Mouse (Mus musculus): ENCODE data around the gene Ccm2l. TPM values are rescaled to one million over a fixed set of nuclear protein-coding genes. Genes with fewer than 3 reads are reported as not detected.

The Ccm2l gene
- polyA plus RNA-seq, 1 experiment, result not detected

GRCm38 (mm10) chr2:153108313-153109264, 42.8 kb downstream of the Ccm2l start, which contains the start of gene Hck:
Hck (plus strand) TSS chr2:153108468.
- no peak for TF ChIP-seq GATA1 (IDR thresholded peaks at IDR 0.05; ENCODE audit: low read length)

DNA sequence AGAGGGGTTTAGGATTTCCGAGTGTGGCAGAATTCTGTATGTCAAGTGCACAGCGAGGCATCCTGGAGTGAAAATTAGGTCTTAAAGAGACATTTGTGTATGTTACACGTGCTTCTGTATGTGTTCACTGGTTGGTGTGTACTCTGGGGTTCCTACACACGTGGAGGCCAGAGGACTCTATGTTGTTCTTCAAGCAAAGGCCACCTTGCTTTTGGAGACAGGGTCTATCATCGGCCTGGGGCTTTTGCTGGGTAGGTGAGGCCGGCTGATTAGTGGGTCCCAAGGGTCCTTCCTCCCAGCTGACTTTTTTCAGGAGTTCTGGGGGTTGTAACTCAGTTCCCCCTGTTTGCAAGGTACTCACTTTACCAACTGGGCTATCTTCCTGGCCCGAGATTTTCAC, 43.8 kb downstream of the Ccm2l start:
- no peak for TF ChIP-seq GATA1 (IDR thresholded peaks at IDR 0.05; ENCODE audit: low read length)

DNA sequence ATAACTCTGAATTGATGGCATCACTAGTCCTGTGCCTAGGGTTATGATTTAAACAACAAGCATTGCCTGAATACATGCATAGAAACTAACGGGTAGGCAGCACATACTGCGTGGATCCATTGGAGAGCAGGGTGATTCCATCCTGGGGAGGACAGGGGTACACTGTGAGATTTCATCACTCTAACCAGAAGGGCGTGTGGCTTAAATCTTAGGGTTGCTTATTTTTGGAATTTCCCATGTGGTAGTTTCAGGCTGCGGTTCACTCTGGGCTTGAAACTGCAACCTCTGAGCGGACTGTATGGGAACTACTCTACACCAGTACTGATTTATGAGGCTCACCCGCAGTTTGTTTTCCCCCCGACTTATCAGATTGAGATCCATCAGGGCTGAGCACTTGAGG, 45.5 kb downstream of the Ccm2l start:
- TF ChIP-seq GATA1 (IDR thresholded peaks at IDR 0.05; ENCODE audit: low read length), result no peak

GRCm38 (mm10) chr2:153115679-153116081, 49.9 kb downstream of the Ccm2l start:
- no peak for TF ChIP-seq GATA1 (IDR thresholded peaks at IDR 0.05; ENCODE audit: low read length)

GRCm38 (mm10) chr2:153117051-153117486, 51.3 kb downstream of the Ccm2l start:
- no peak for TF ChIP-seq GATA1 (IDR thresholded peaks at IDR 0.05; ENCODE audit: low read length)

DNA sequence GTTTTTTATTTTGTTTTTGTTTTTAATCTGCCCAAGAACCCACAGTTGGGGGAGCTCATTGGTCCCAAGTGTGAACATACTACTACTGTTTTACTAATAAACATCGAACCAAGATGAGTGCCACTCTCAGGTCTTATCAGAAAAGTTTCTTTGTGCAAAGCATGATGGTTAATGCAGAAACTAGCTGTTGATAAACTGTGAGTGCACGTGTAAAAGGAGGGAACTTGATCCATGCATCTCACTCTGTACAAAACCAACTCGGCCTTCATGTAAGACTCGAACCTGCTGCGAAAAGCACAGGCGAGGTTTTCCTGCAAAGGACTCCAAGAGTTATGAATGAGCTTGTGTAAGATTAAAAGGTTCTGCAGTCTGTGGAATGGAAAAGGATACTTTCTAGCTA, 53.7 kb downstream of the Ccm2l start:
- TF ChIP-seq GATA1 (IDR thresholded peaks at IDR 0.05; ENCODE audit: low read length), result no peak

- TF ChIP-seq GATA1 (IDR thresholded peaks at IDR 0.05; ENCODE audit: low read length), result no peak
Measured at GRCm38 (mm10) chr2:153120126-153120525, 54.4 kb downstream of the Ccm2l start.

DNA sequence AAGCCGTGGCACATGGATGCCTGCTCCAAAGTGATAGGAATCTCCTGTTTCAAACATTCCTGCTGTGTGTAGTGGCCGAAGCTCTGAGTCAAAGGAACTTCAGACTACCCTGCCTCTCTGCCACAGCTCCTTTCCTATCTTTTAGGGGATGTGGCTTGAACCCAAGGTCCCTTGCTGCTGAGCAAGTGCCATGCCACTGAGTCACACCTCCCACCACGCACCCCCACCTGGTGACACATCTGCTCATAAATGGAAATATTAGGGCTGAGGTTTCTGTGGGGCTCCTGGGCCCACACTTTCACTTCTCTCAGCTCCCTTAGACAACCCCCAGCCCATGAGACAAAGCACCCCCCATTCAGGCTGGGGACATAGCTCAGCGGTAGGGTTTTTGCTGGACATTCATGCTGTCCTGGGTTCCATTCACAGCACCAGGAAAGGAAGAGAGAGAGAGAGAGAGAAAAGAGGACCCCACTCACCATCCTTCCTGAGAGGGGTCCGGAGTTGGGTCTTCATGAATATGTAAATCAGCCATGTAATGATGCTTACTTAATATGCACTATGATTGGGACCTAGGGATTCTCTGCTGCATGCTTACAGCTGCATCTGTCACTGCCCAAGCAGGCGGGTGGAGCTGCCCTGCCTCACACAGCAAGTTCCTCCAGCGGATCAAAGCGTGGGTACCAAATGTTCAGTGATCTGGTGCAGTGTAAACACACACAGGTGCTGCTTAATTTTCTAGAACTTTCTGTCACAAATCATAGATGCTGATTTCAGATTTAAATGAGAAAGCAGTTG, 56.3 kb downstream of the Ccm2l start:
- TF ChIP-seq GATA1 (IDR thresholded peaks at IDR 0.05; ENCODE audit: low read length), result no peak

DNA sequence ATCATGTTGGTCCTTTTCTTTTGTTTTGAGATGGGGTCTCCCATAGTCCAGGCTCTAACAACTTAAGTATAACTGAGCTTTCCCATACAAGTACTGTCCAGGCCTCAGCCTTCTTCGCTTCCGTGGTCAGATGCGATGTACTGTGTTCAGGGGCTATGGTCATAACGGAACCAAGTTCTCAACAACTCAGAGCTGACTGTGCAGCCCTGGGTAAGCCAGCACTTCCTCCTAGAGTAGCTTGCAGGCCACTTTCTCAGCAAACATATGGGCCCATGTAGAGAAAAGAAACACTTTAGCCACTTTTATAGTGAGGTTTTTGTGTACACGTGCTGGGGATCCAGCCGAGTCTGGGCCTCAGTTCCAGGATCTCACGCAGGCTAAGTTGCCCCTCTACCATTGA, 56.9 kb downstream of the Ccm2l start:
- TF ChIP-seq GATA1 (IDR thresholded peaks at IDR 0.05; ENCODE audit: low read length), result no peak

GRCm38 (mm10) chr2:153125875-153126274, 60.1 kb downstream of the Ccm2l start:
- TF ChIP-seq GATA1 (IDR thresholded peaks at IDR 0.05; ENCODE audit: low read length), result no peak

- TF ChIP-seq GATA1 (IDR thresholded peaks at IDR 0.05; ENCODE audit: low read length), result no peak
Measured at GRCm38 (mm10) chr2:153131019-153131418, 65.3 kb downstream of the Ccm2l start.

Other genes starting within 250 kb of the Ccm2l start
- 53.0 and 76.9 TPM in 2 replicates for gene Bcl2l1, start 234.2 kb upstream of the Ccm2l start, polyA plus RNA-seq (2012)
- gene Tpx2, start 218.0 kb upstream of the Ccm2l start, polyA plus RNA-seq (2012), result 11.1 and 18.9 TPM in 2 replicates
- not detected in 2 replicates for gene Mylk2, start 154.6 kb upstream of the Ccm2l start, polyA plus RNA-seq (2012)
- gene Foxs1, start 132.7 kb upstream of the Ccm2l start, polyA plus RNA-seq (2012), result not detected in 2 replicates
- gene Dusp15, start 114.3 kb upstream of the Ccm2l start, polyA plus RNA-seq (2012), result not detected in 2 replicates
- gene Ttll9, start 103.5 kb upstream of the Ccm2l start, polyA plus RNA-seq (2012), result not detected in 2 replicates
- 52.8 and 80.7 TPM in 2 replicates for gene Pdrg1, start 50.5 kb upstream of the Ccm2l start, polyA plus RNA-seq (2012)
- not detected in 2 replicates for gene Xkr7, start 34.1 kb upstream of the Ccm2l start, polyA plus RNA-seq (2012)
- not detected in 2 replicates for gene Hck, start 42.5 kb downstream of the Ccm2l start, polyA plus RNA-seq (2012)
- 22.0 and 39.4 TPM in 2 replicates for gene Tm9sf4, start 95.3 kb downstream of the Ccm2l start, polyA plus RNA-seq (2012)
- gene Tspyl3, start 159.5 kb downstream of the Ccm2l start, polyA plus RNA-seq (2012), result 0.51 and 0.59 TPM in 2 replicates
- gene Plagl2, start 175.5 kb downstream of the Ccm2l start, polyA plus RNA-seq (2012), result 25.6 and 35.2 TPM in 2 replicates
- gene Pofut1, start 175.6 kb downstream of the Ccm2l start, polyA plus RNA-seq (2012), result 10.2 and 11.8 TPM in 2 replicates
- gene Kif3b, start 225.5 kb downstream of the Ccm2l start, polyA plus RNA-seq (2012), result 2.8 and 3.7 TPM in 2 replicates